8 mouse cellular contexts compared by ENCODE assay signal in the genomic region with DNA sequence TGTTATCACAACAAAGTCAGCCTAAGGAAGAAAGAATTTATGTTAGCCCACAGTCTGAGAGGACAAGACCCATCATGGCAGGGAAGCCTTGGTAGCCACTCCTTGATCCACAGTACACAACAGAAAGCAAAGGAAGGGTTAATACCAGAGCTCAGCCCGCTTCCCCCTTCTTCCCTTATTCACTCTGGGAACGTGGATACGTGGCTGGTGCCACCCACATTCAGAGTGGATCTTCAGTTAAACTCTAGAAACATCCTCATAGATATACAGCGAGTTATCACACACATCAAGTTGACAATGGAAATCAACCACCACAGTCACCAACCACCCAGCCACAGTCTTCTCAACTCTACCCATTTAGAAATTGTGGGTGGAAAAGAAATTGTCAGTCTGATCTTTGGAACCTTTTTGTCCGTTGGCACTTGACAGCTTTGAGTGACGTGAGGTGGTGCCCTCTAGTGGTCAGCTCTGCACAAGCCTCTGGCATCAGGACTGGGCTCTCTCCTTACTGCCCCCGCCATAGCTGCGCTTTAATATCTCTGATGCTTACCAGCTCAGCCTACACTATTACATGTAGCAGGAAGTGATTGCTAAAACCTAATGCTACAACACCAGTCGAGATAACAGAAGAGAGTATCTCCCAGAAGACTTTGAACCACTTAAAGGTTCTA. TPM values are rescaled to one million over a fixed set of nuclear protein-coding genes. Genes with fewer than 3 reads are reported as not detected.
DNase-seq lines count a peak whose midpoint lies in the region; ATAC-seq and TF ChIP-seq lines count a peak whose summit lies in the region.

No protein-coding gene starts in this region.

- no peaks in the 10 kb centered on the region for H3K36me3 ChIP-seq in lung, embryonic 14.5 days (ENCODE audit: insufficient read depth)

- peak; percentile 91 for TF ChIP-seq CTCF in Patski (IDR thresholded peaks at IDR 0.05)
- TF ChIP-seq CTCF in lung, embryonic 14.5 days (IDR thresholded peaks at IDR 0.05; ENCODE audit: low read depth), result peak; percentile 84
- TF ChIP-seq CTCF in olfactory bulb, adult 2 months (IDR thresholded peaks at IDR 0.05; ENCODE audit: insufficient read depth, low read depth, low read length), result 0 out of 2 replicates have a peak, but pooled peaks have one; percentile 36

- no peaks in the 10 kb centered on the region for H3K4me1 ChIP-seq in lung, embryonic 14.5 days (ENCODE audit: insufficient read depth)
- peaks cover 1% of the 10 kb centered on the region; the same call in 1 of the 2 replicates for H3K4me1 ChIP-seq in olfactory bulb, adult 2 months (ENCODE audit: control insufficient read depth, insufficient read depth, low read length)

- peaks cover 8% of the 10 kb centered on the region for H3K27me3 ChIP-seq in Patski
- H3K27me3 ChIP-seq in lung, embryonic 14.5 days (ENCODE audit: insufficient read depth, low read length), result no peaks in the 10 kb centered on the region

- TF ChIP-seq POLR2A in olfactory bulb, adult 2 months (IDR thresholded peaks at IDR 0.05; ENCODE audit: insufficient read depth, low read depth, low read length), result no peak

- H3K4me2 ChIP-seq in lung, embryonic 14.5 days, result no peak overlapping the region

- ATAC-seq in Patski, result peak; percentile 78
- peak; percentile 92 for ATAC-seq in granulocyte monocyte progenitor cell, adult 5-6 weeks (replicated peaks; ENCODE audit: poor library complexity, severe bottlenecking)
- ATAC-seq in lung, embryonic 14.5 days (ENCODE audit: insufficient read depth), result peak; percentile 57; the same call in 1 of the 2 replicates

- H3K9ac ChIP-seq in lung, embryonic 14.5 days, result no peak overlapping the region

- H3K9me3 ChIP-seq in lung, embryonic 14.5 days (ENCODE audit: low read depth, low read length), result no peaks in the 10 kb centered on the region

- 25% methylated on average over 9 of the region's 9 CpGs for WGBS in lung, embryonic 14.5 days
- 19% methylated on average over 9 of the region's 9 CpGs for WGBS in olfactory bulb, adult 2 months

- H3K4me3 ChIP-seq in lung, embryonic 14.5 days (ENCODE audit: low read depth, low read length), result no peak overlapping the region
- no peak overlapping the region for H3K4me3 ChIP-seq in olfactory bulb, adult 2 months (ENCODE audit: insufficient read depth, low read depth, low read length)

- POLR2A ChIA-PET in Patski (lab: Charles Lee), result no interaction called here

- H3K27ac ChIP-seq in lung, embryonic 14.5 days (ENCODE audit: low read depth), result no peak overlapping the region
- no peak overlapping the region for H3K27ac ChIP-seq in olfactory bulb, adult 2 months (ENCODE audit: insufficient read depth, low read depth, low read length)

- in situ Hi-C loops in Patski (cut with MboI; ENCODE audit: low pct_unique_long_range_greater_than_20kb), result no loop called here

- CTCF ChIA-PET in Patski (lab: Charles Lee), result interaction anchor here (0.6 to 2.0 kb wide), 10 partner anchors 10 to 316 kb away, joined by 3 to 11 read pairs (median 4); no protein-coding TSS in a partner anchor

- peak; percentile 93 for DNase-seq in CD4-positive, CD25-positive, alpha-beta regulatory T cell, adult 2 months (ENCODE audit: low read depth, low spot score)
- no peak for DNase-seq in Patski (ENCODE audit: low read depth, low spot score)
- DNase-seq in cerebellum, postnatal 36 days, result peak; percentile 62 to 68
- DNase-seq in kidney, adult 9 months, result peak; percentile 81
- DNase-seq in lung, embryonic 14.5 days, result peak; percentile 75
- DNase-seq in frontal cortex, postnatal 10 days (ENCODE audit: low spot score in 2 of 2), result no peak

RNA-seq across cellular contexts. Expression of gene Rpia, which starts 5.7 kb away (rescaled TPM):
- 13.7 TPM for polyA plus RNA-seq in Patski (2021)
- 67.7 and 90.5 TPM in 2 replicates for total RNA-seq in granulocyte monocyte progenitor cell, adult 5-6 weeks (2014; fragmentation: Nextera tagmentation)
- 181 and 207 TPM in 2 replicates for total RNA-seq in granulocyte monocyte progenitor cell, adult 5-6 weeks (2017)
- polyA plus RNA-seq in lung, embryonic 14.5 days (2014; fragmentation: Nextera tagmentation; extraction: Ambion mirVana), result 2.5 and 3.4 TPM in 2 replicates
- polyA plus RNA-seq in olfactory bulb, adult 2 months (2012; ENCODE audit: insufficient read depth, insufficient read length, low replicate concordance, missing spikeins), result not detected in 2 replicates

RNA-seq across cellular contexts. Expression of gene Eif2ak3, which starts 46.6 kb away (rescaled TPM):
- 47.3 TPM for polyA plus RNA-seq in Patski (2021)
- total RNA-seq in granulocyte monocyte progenitor cell, adult 5-6 weeks (2014; fragmentation: Nextera tagmentation), result 13.1 and 13.6 TPM in 2 replicates
- total RNA-seq in granulocyte monocyte progenitor cell, adult 5-6 weeks (2017), result 21.2 and 24.4 TPM in 2 replicates
- 8.9 and 9.7 TPM in 2 replicates for polyA plus RNA-seq in lung, embryonic 14.5 days (2014; fragmentation: Nextera tagmentation; extraction: Ambion mirVana)
- polyA plus RNA-seq in olfactory bulb, adult 2 months (2012; ENCODE audit: insufficient read depth, insufficient read length, low replicate concordance, missing spikeins), result not detected in 2 replicates

Comparison
In these comparisons a context has a peak if more than half of its experiments do, and no peak if none do; other contexts are left out.
1. DNase-seq: peak in CD4-positive, CD25-positive, alpha-beta regulatory T cell, adult 2 months (single experiment), cerebellum, postnatal 36 days (2 of 2), kidney, adult 9 months (single experiment) and lung, embryonic 14.5 days (single experiment); none in Patski (single experiment) and frontal cortex, postnatal 10 days (0 of 2).
2. CTCF ChIP-seq: peak in every context shown above with its lines; median percentile 91 in Patski; 84 in lung, embryonic 14.5 days; 36 in olfactory bulb, adult 2 months.
3. Peak in every context shown above with its lines, with median percentiles within 50 percentile points of each other: ATAC-seq.